Comparison of ENCODE assay signal across 20 mouse cellular contexts in the genomic region with DNA sequence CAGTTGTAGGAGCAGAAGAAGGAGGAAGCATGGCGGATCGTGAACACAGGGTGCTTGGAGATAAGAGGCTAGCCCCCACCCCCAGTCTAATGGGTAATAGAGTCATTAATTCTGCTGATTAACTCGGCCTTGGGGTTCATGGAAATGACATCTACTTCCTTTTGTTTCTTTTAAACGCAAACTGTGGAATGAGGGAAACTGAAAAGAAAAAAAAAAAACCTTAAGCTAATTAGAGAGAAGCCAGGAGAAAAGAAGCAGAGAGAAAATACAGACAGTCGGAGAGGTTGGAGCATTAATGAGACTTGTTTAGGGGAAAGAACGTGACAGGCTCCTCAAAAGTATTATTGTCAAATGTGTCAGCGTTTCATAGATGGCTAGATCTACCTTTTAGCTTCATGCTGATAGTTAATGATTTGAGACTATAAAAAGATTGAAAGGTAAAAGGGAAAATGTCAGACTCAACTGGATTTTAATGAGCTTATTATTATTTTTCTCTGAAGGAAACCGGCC.
DNase-seq lines count a peak whose midpoint lies in the region; ATAC-seq and TF ChIP-seq lines count a peak whose summit lies in the region.
"Had no signal": no experiment of that assay in that cellular context is flagged by ENCODE, and none has a peak within 500 bp of the region (broad histone marks: within the 10 kb centered on the region; RNA-seq: fewer than 3 reads in every experiment).

No protein-coding gene starts in this region.

- no peak for ATAC-seq in embryonic facial prominence, embryonic 13.5 days (ENCODE audit: insufficient number of reproducible peaks, insufficient read depth, low FRiP score, low TSS enrichment, low read depth)
- no peak for ATAC-seq in forebrain, embryonic 15.5 days (replicated peaks)
- ATAC-seq in midbrain, embryonic 16.5 days: no peak
- ATAC-seq: intestine, postnatal 0 days; liver, embryonic 12.5 days had no signal

- TF ChIP-seq POLR2A in kidney, adult 2 months (IDR thresholded peaks at IDR 0.05; ENCODE audit: low read depth, low read length): no peak

- no peaks in the 10 kb centered on the region for H3K9me3 ChIP-seq in embryonic facial prominence, embryonic 13.5 days
- H3K9me3 ChIP-seq in embryonic facial prominence, embryonic 10.5 days: no peaks in the 10 kb centered on the region
- no peaks in the 10 kb centered on the region for H3K9me3 ChIP-seq in forebrain, embryonic 15.5 days
- H3K9me3 ChIP-seq in midbrain, embryonic 16.5 days (replicated peaks; ENCODE audit: control insufficient read depth, low read length, poor library complexity, severe bottlenecking): no peaks in the 10 kb centered on the region
- H3K9me3 ChIP-seq: limb, embryonic 12.5 days; liver, embryonic 12.5 days had no signal

- H3K27ac ChIP-seq in embryonic facial prominence, embryonic 13.5 days: no peak overlapping the region
- H3K27ac ChIP-seq in embryonic facial prominence, embryonic 10.5 days (replicated peaks): no peak overlapping the region
- H3K27ac ChIP-seq in forebrain, embryonic 15.5 days (replicated peaks): peak overlapping the region; percentile 68
- peak overlapping the region; percentile 65 for H3K27ac ChIP-seq in midbrain, embryonic 16.5 days (ENCODE audit: low read length)
- H3K27ac ChIP-seq in kidney, adult 2 months (ENCODE audit: insufficient read depth, low read depth, low read length): no peak overlapping the region
- H3K27ac ChIP-seq: limb, embryonic 12.5 days; liver, embryonic 12.5 days; stomach, postnatal 0 days had no signal

- H3K4me3 ChIP-seq in embryonic facial prominence, embryonic 13.5 days: no peak overlapping the region
- H3K4me3 ChIP-seq in embryonic facial prominence, embryonic 10.5 days: no peak overlapping the region
- H3K4me3 ChIP-seq in forebrain, embryonic 15.5 days: no peak overlapping the region
- no peak overlapping the region for H3K4me3 ChIP-seq in midbrain, embryonic 16.5 days (ENCODE audit: low read depth, low read length)
- no peak overlapping the region for H3K4me3 ChIP-seq in kidney, adult 2 months (ENCODE audit: insufficient read depth, low read depth, low read length)
- H3K4me3 ChIP-seq: erythroblast, embryonic 14.5 days; limb, embryonic 12.5 days; liver, embryonic 12.5 days had no signal

- peaks cover 5% of the 10 kb centered on the region; the same call in 1 of the 2 replicates for H3K4me1 ChIP-seq in embryonic facial prominence, embryonic 13.5 days
- H3K4me1 ChIP-seq in embryonic facial prominence, embryonic 10.5 days: peaks cover 8% of the 10 kb centered on the region; the same call in 1 of the 2 replicates
- H3K4me1 ChIP-seq in forebrain, embryonic 15.5 days: peaks cover 14% of the 10 kb centered on the region
- H3K4me1 ChIP-seq in midbrain, embryonic 16.5 days (ENCODE audit: control insufficient read depth, insufficient read depth, low read length): peaks cover 7% of the 10 kb centered on the region
- no peaks in the 10 kb centered on the region for H3K4me1 ChIP-seq in kidney, adult 2 months (ENCODE audit: control insufficient read depth, insufficient read depth, low read length)
- H3K4me1 ChIP-seq: liver, embryonic 12.5 days had no signal

- no peaks in the 10 kb centered on the region for H3K27me3 ChIP-seq in embryonic facial prominence, embryonic 13.5 days
- H3K27me3 ChIP-seq in embryonic facial prominence, embryonic 10.5 days (replicated peaks; ENCODE audit: low read depth, poor library complexity, severe bottlenecking): no peaks in the 10 kb centered on the region
- no peaks in the 10 kb centered on the region for H3K27me3 ChIP-seq in forebrain, embryonic 15.5 days
- H3K27me3 ChIP-seq in midbrain, embryonic 16.5 days (ENCODE audit: control insufficient read depth, insufficient read depth, low read depth, low read length): no peaks in the 10 kb centered on the region
- no peaks in the 10 kb centered on the region for H3K27me3 ChIP-seq in kidney, adult 2 months (replicated peaks; ENCODE audit: control insufficient read depth, insufficient read depth, low read length)
- H3K27me3 ChIP-seq: limb, embryonic 12.5 days; liver, embryonic 12.5 days had no signal

- no peak for TF ChIP-seq CTCF in kidney, adult 2 months (conservative IDR thresholded peaks at IDR 0.05; ENCODE audit: insufficient read depth, insufficient read length, low read depth, low read length)

- DNase-seq in embryonic facial prominence, embryonic 10.5 days (ENCODE audit: low spot score): no peak
- peak; percentile 3 for DNase-seq in Muller cell, postnatal 12 days (ENCODE audit: inconsistent ontology term)
- DNase-seq in kidney, adult 2 months: no peak
- DNase-seq in lung, postnatal 10 days: no peak
- DNase-seq in adrenal gland, postnatal 4 days (ENCODE audit: low spot score in 2 of 2): no peak
- DNase-seq: adrenal gland, postnatal 25 days; cerebellum, adult 2 months; cerebellum, postnatal 36 days; lung, embryonic 14.5 days; lung, postnatal 4 days; right cerebral cortex, adult 18-20 months had no signal

- no peaks in the 10 kb centered on the region for H3K36me3 ChIP-seq in embryonic facial prominence, embryonic 13.5 days
- no peaks in the 10 kb centered on the region for H3K36me3 ChIP-seq in embryonic facial prominence, embryonic 10.5 days (replicated peaks)
- H3K36me3 ChIP-seq in forebrain, embryonic 15.5 days: no peaks in the 10 kb centered on the region
- no peaks in the 10 kb centered on the region for H3K36me3 ChIP-seq in midbrain, embryonic 16.5 days (ENCODE audit: control insufficient read depth, insufficient read depth, low read length)
- no peaks in the 10 kb centered on the region for H3K36me3 ChIP-seq in kidney, adult 2 months (ENCODE audit: control insufficient read depth, insufficient read depth, low read length)
- H3K36me3 ChIP-seq: G1E; limb, embryonic 12.5 days; liver, embryonic 12.5 days had no signal

- H3K4me2 ChIP-seq in embryonic facial prominence, embryonic 13.5 days: 0 out of 2 replicates have a peak overlapping the region, but pooled peaks have one; percentile 12
- H3K4me2 ChIP-seq in forebrain, embryonic 15.5 days (replicated peaks): peak overlapping the region; percentile 7
- H3K4me2 ChIP-seq in midbrain, embryonic 16.5 days (ENCODE audit: low read length): no peak overlapping the region
- H3K4me2 ChIP-seq: limb, embryonic 12.5 days; liver, embryonic 12.5 days; lung, embryonic 14.5 days had no signal

- WGBS in embryonic facial prominence, embryonic 13.5 days: 51% methylated on average over 8 of the region's 8 CpGs
- 56% methylated on average over 8 of the region's 8 CpGs for WGBS in embryonic facial prominence, embryonic 10.5 days
- 6% methylated on average over 8 of the region's 8 CpGs for WGBS in forebrain, embryonic 15.5 days
- 34% methylated on average over 8 of the region's 8 CpGs for WGBS in midbrain, embryonic 16.5 days
- 43% methylated on average over 8 of the region's 8 CpGs for WGBS in kidney, adult 2 months

- H3K9ac ChIP-seq in embryonic facial prominence, embryonic 13.5 days: no peak overlapping the region
- H3K9ac ChIP-seq in forebrain, embryonic 15.5 days (replicated peaks): no peak overlapping the region; the same call in 1 of the 2 replicates
- no peak overlapping the region for H3K9ac ChIP-seq in midbrain, embryonic 16.5 days (ENCODE audit: low read depth, low read length)
- H3K9ac ChIP-seq: limb, embryonic 12.5 days; liver, embryonic 12.5 days; lung, embryonic 14.5 days had no signal

Comparison
In these comparisons a context has a peak if more than half of its experiments do, and no peak if none do; other contexts are left out.
1. H3K27ac ChIP-seq: peak in forebrain, embryonic 15.5 days (single experiment) and midbrain, embryonic 16.5 days (single experiment); none in embryonic facial prominence, embryonic 13.5 days (single experiment), embryonic facial prominence, embryonic 10.5 days (single experiment) and kidney, adult 2 months (single experiment).